ENCODE assay signal across 30 mouse cellular contexts in the genomic region with DNA sequence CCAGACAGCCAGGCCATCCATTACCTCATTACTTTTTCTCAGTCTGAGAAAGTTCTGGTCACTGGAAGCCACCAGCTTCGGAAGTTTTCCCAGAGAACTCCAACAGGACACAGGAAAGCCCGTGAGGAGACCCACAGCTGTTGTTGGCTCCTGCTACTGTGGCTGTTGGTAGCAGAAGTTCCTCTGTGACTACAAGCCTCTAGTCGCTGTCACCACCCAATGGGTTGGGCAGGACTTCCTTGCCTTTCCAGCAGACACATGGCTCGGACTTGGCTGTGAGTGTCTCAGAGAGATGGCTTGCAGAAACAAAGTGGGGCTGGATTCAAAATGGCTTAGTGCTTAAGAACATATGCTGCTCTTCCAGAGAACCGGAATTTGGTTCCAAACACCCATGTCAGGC.
A peak's percentile ranks its signal among the peaks of the same experiment; 100 is the strongest.
DNase-seq lines count a peak whose midpoint lies in the region; ATAC-seq and TF ChIP-seq lines count a peak whose summit lies in the region.
"Had no signal": no experiment of that assay in that cellular context is flagged by ENCODE, and none has a peak within 500 bp of the region (broad histone marks: within the 10 kb centered on the region; RNA-seq: fewer than 3 reads in every experiment).

No protein-coding gene starts in this region.

- ATAC-seq in limb, embryonic 15.5 days (ENCODE audit: insufficient number of reproducible peaks, low FRiP score, low TSS enrichment, low read depth): 0 out of 2 replicates have a peak, but pooled peaks have one; percentile 26
- ATAC-seq: hindbrain, embryonic 16.5 days; Patski had no signal

- intact Hi-C loops in gastrocnemius, adult 2 months (cut with DNase I): no loop called here
- intact Hi-C loops in heart, postnatal 10 days (cut with DNase I): no loop called here

- no peak overlapping the region for H3K4me3 ChIP-seq in gastrocnemius, adult 2 months
- H3K4me3 ChIP-seq in limb, embryonic 15.5 days: no peak overlapping the region
- H3K4me3 ChIP-seq in limb, embryonic 10.5 days: no peak overlapping the region
- H3K4me3 ChIP-seq: embryonic facial prominence, embryonic 13.5 days; erythroblast, embryonic 14.5 days; forebrain, embryonic 12.5 days; hindbrain, embryonic 10.5 days; kidney, embryonic 15.5 days; limb, embryonic 12.5 days; lung, embryonic 15.5 days; myocyte; neural tube, embryonic 12.5 days; stomach, embryonic 15.5 days had no signal

- no peaks in the 10 kb centered on the region for H3K4me1 ChIP-seq in limb, embryonic 15.5 days
- H3K4me1 ChIP-seq in limb, embryonic 10.5 days: no peaks in the 10 kb centered on the region
- H3K4me1 ChIP-seq: embryonic facial prominence, embryonic 13.5 days; forebrain, embryonic 12.5 days; hindbrain, embryonic 10.5 days; kidney, embryonic 15.5 days; limb, embryonic 12.5 days; lung, embryonic 15.5 days; neural tube, embryonic 12.5 days; stomach, embryonic 15.5 days had no signal

- DNase-seq in gastrocnemius, adult 2 months: peak; percentile 26
- no peak for DNase-seq in gastrocnemius, adult 8-10 months (ENCODE audit: low spot score in 2 of 2)
- no peak for DNase-seq in limb, embryonic 10.5 days (ENCODE audit: low spot score)
- peak; percentile 50 to 58 for DNase-seq in heart, postnatal 10 days
- peak; percentile 5 for DNase-seq in skeletal muscle tissue, adult 2 months (ENCODE audit: low read depth, low spot score)
- DNase-seq in right cerebral cortex, postnatal 36 days (ENCODE audit: low spot score in 2 of 2): no peak
- DNase-seq in spleen, postnatal 10 days (ENCODE audit: low spot score in 2 of 2): no peak
- DNase-seq: adrenal gland, postnatal 14 days; cerebellum, adult 11-12 months; cerebellum, adult 9-11 months; kidney, adult 18-20 months; kidney, postnatal 25 days; right cerebral cortex, adult 18-20 months; thymus, adult 18-20 months; thymus, postnatal 25 days had no signal

- 65% methylated on average over 5 of the region's 5 CpGs for WGBS in limb, embryonic 15.5 days
- WGBS in limb, embryonic 10.5 days: 83% methylated on average over 5 of the region's 5 CpGs

- no peak overlapping the region for H3K27ac ChIP-seq in gastrocnemius, adult 2 months
- H3K27ac ChIP-seq in limb, embryonic 15.5 days: no peak overlapping the region
- H3K27ac ChIP-seq in limb, embryonic 10.5 days: no peak overlapping the region
- H3K27ac ChIP-seq: embryonic facial prominence, embryonic 13.5 days; forebrain, embryonic 12.5 days; hindbrain, embryonic 10.5 days; kidney, embryonic 15.5 days; limb, embryonic 12.5 days; lung, embryonic 15.5 days; neural tube, embryonic 12.5 days; stomach, embryonic 15.5 days had no signal

- H3K4me2 ChIP-seq in limb, embryonic 15.5 days: no peak overlapping the region
- H3K4me2 ChIP-seq: embryonic facial prominence, embryonic 13.5 days; forebrain, embryonic 12.5 days; kidney, embryonic 15.5 days; limb, embryonic 12.5 days; liver, embryonic 11.5 days; lung, embryonic 15.5 days; midbrain, embryonic 11.5 days; neural tube, embryonic 12.5 days; stomach, embryonic 15.5 days had no signal

- TF ChIP-seq CTCF in gastrocnemius, adult 2 months (IDR thresholded peaks at IDR 0.05): no peak

- no peak overlapping the region for H3K9ac ChIP-seq in limb, embryonic 15.5 days
- H3K9ac ChIP-seq: embryonic facial prominence, embryonic 13.5 days; forebrain, embryonic 12.5 days; kidney, embryonic 15.5 days; limb, embryonic 12.5 days; lung, embryonic 15.5 days; neural tube, embryonic 12.5 days; stomach, embryonic 15.5 days had no signal

- no peaks in the 10 kb centered on the region for H3K27me3 ChIP-seq in limb, embryonic 15.5 days
- no peaks in the 10 kb centered on the region for H3K27me3 ChIP-seq in limb, embryonic 10.5 days (ENCODE audit: low read depth, poor library complexity, severe bottlenecking)
- H3K27me3 ChIP-seq: forebrain, embryonic 12.5 days; kidney, embryonic 15.5 days; limb, embryonic 12.5 days; lung, embryonic 15.5 days; neural tube, embryonic 12.5 days; Patski; stomach, embryonic 15.5 days had no signal

- no peaks in the 10 kb centered on the region for H3K9me3 ChIP-seq in limb, embryonic 15.5 days
- H3K9me3 ChIP-seq in limb, embryonic 10.5 days (replicated peaks): no peaks in the 10 kb centered on the region
- H3K9me3 ChIP-seq: embryonic facial prominence, embryonic 13.5 days; forebrain, embryonic 12.5 days; hindbrain, embryonic 10.5 days; kidney, embryonic 15.5 days; limb, embryonic 12.5 days; lung, embryonic 15.5 days; neural tube, embryonic 12.5 days; stomach, embryonic 15.5 days had no signal

- H3K36me3 ChIP-seq in limb, embryonic 15.5 days: no peaks in the 10 kb centered on the region
- H3K36me3 ChIP-seq in limb, embryonic 10.5 days: no peaks in the 10 kb centered on the region
- H3K36me3 ChIP-seq: embryonic facial prominence, embryonic 13.5 days; forebrain, embryonic 12.5 days; hindbrain, embryonic 10.5 days; kidney, embryonic 15.5 days; limb, embryonic 12.5 days; lung, embryonic 15.5 days; neural tube, embryonic 12.5 days; stomach, embryonic 15.5 days had no signal

Comparison
In these comparisons a context has a peak if more than half of its experiments do, and no peak if none do; other contexts are left out.
1. DNase-seq: peak in gastrocnemius, adult 2 months (single experiment), heart, postnatal 10 days (2 of 2) and skeletal muscle tissue, adult 2 months (single experiment); none in gastrocnemius, adult 8-10 months (0 of 2), limb, embryonic 10.5 days (single experiment), right cerebral cortex, postnatal 36 days (0 of 2) and spleen, postnatal 10 days (0 of 2).